Mouse (Mus musculus): ENCODE measurements around the gene Sertad1.

GRCm38 (mm10) chr7:27536618-27537017, 49.9 kb downstream of the Sertad1 start:
- TF ChIP-seq CTCF (IDR thresholded peaks at IDR 0.05; ENCODE audit: low read depth, low read length) (no peak), GATA1 (IDR thresholded peaks at IDR 0.05; ENCODE audit: borderline replicate concordance, low read length) (no peak), POLR2AphosphoS5 (IDR thresholded peaks at IDR 0.05; ENCODE audit: insufficient replicate concordance, low read depth, low read length) (no peak), GATA2 (IDR thresholded peaks at IDR 0.05; ENCODE audit: borderline replicate concordance, low read depth, low read length) (no peak)

Data from G1E (cell line).